Mouse (Mus musculus): Measurements from ENCODE around the gene Vmn1r201.

- no peak for TF ChIP-seq EP300 (IDR thresholded peaks at IDR 0.05; ENCODE audit: low read depth)
- TF ChIP-seq CTCF (IDR thresholded peaks at IDR 0.05; ENCODE audit: low read depth): no peak
Observed at GRCm38 (mm10) chr13:22471623-22472022, at the start of gene Vmn1r201.
